Mouse (Mus musculus): ENCODE results near the gene Inpp4b. TPM values are rescaled to one million over a fixed set of nuclear protein-coding genes. Genes with fewer than 3 reads are reported as not detected.

Gene Inpp4b
- polyA plus RNA-seq (2017; shearing (Covaris generic)), result 206 TPM

DNA sequence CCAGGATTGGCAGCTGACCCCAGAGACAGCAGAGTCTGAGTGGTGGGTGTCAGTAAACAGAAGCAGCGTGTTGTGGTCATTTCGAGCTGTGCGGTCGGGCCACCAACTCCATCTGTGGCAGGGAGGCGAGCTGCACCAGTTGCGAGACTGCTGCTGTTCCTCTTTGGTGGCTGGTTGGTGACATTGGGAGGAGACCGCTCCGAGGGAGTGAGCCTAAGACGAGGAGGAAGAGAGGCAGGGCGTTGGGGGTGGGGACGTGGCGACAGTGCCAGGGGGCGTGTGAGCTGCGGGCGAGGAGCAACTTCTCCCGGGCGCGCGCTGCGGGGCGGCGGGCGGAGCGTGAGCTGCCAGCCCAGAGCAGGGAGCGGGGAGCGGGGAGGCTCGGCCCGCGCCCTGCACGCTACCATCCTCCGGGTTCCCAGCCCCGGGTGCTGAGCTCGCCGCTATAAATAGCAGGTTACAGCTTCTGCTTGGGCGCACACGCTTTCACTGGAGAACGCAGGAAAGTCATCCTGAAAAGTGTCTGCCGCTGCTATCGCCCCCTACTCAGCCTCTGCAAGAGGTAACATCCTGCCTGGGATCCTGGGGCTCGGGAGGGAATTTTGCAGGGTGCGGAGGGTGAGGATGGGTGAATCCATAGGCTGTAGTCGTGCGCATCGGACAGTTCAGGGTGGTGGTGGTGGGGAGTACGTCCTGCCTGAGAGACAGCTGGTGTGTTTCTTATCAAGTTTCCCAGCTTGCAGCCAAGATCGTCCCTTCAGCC, at the start of gene Inpp4b:
Gene Inpp4b, plus strand, starts transcription at position 321 of the 763 bp plus-strand sequence.

